Mouse (Mus musculus): ENCODE measurements around the gene Eif3c.

Gene Eif3c

DNA sequence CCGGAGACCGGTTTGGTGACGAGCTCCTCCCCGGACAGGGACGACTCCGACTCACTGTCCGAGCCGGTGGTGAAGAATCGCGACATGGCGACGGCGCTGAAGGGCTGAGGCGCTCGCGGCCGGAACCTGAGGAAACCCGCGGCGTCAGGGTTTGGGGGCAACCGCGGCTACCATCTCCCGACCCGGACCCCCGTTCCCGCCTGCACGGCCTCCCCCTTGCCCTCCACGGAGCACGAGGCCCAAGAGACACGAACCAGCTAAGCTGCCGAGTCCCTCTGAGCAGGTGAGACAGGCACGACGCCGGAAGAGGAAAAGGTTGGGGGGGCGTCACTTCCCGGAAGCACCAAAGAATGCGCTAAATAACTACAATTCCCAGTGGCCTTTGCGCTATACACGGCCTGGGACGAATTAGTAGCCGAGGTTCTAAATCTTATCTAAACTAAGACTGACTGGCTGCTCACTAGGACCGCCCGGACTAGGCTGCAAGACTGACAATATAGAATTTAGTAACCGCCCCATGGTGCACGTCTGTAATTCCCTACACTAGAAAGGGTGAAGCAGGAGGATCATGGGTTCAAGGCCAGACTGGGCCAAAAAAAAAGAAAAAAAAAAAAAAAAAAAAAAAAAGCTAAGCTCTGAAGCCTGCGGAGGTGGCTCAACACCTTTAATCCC is at the start of gene Eif3c:
Gene Eif3c, minus strand, starts transcription at position 318 of the 672 bp plus-strand sequence.
- peak; percentile 99 for DNase-seq

DNA sequence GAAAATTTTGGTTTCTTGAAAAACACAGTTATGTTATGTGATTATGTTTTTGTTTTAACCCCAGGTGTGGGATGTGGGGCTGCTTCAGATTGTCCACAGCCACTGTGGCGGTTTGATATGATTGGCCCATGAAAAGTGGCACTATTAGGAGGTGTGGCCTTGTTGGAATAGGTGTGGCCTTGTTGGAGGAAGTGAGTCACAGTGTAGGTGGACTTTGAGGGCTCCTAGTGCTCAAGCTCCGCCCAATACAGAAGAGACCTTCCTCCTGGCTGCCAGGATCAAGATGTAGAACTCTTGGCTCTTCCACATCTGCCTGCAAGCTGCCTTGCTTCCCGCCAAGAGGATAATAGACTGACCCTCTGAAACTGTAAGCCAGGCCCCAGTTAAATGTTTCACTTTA is 46.5 kb upstream of the Eif3c start:
- no peak for DNase-seq

DNA sequence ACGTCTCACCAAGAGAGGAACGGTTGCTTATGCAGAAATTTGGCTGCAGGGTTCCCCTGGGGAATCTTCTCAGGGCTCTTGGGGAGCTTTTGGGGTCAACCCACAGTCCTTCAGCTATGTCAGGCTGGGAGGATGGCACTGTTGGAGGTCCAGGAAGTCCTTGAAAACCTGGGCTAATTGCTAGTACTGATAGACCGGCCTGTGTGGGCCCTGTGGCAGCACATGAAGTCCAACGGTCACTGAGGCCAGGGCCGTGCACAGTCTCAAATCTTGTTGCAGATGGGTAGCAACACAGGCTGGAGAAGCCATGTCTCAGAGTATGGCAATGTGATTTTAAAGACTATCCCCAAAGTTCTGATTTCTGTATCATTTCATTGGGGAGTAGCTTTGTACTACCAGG is 41.6 kb upstream of the Eif3c start:
- DNase-seq, result peak; percentile 85

DNA sequence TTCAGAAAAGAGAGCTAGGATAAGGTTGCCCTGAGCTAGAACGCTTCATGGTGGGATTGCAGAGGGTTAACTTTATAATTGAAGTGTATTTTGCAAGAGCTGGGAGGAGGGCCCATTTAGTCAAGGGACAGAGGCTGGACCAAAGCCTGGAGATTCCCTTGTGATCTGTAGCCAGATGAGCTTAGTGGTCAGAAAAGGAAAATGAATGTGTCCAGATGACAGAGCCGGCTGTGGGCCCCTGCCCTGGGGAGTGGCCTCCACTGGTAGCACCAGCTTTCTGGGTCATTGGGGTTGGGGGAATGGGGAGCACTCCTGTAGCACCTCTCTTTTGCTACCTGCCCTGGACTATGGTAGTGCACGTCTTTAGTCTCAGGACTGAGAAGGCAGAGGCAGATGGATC is 40.9 kb upstream of the Eif3c start:
- peak; percentile 96 for DNase-seq

DNA sequence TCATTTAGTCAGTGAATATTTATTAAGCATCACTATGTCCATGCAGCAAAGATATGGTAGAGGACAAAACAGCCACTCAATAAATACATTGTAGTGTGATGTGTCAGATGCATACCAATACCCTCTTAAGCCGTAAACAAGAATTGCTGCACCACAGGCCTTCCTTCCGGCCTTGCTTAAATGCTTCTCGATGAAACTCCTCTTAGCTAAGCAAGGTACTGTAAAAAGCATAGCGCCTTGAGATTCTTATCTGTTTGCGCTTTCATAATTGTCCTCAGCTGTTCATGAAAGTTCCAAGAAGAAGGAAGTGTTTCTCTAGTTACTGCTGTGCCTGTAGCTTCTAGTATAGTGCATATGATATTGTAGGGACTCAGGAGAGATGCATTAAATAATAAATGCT is 40.4 kb upstream of the Eif3c start:
- no peak for DNase-seq

DNA sequence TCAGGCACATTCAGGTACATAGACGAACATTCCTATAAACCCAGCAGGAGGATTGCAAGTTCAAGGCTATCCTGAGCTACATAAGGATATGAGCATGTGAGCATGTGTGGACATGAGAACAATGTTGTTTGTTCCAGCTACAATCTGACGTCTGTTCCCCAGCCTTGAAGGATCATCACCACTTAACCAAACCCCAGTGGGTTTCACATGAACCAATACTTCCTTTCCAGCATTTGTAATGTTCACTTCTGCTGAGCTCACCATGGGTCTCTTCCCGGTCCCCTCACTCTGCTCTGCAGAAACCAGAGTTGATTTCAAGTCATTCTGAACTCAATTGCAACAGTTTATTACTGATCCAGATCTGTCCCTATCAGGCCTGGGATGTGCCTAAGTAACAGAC is 36.4 kb upstream of the Eif3c start:
- no peak for DNase-seq

DNA sequence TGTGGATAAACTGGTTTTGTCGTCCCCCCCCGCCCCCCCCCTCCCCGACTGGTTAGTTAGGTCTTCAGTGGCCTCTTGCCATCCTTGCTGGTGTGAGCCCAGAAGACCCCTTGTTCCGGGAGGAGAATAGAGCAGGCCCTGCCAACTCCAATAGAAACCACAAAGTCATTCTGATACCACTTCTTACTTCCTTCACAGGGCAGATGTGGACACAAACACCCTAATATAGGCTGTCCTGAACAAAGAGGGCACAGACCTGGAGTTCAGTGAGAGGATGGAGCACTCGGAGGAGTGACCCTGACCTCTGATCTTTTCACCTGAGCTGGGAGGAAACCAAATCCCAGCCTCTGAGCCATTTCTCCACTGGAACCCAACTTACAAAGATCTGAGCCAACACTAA is 35.7 kb upstream of the Eif3c start:
- no peak for DNase-seq

DNA sequence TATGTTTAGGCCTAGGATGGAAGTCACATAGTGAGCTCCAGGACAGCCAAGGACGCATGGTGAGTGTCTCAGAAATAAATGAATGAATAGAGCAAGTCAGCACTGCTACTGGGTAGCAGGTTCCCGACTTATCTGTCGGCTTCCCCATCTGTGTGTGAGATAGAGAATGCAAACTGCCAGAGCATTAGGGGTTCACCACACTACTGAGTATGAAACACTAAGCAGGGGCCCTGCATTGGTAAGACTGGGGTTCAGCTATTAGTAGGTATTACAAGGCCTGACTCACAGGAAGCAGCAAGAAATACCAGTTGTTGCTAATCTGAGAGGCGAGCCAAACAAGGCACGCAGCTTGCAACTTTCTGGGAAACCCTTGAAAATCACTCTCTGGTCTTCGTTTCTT is 32.7 kb upstream of the Eif3c start:
- no peak for DNase-seq

DNA sequence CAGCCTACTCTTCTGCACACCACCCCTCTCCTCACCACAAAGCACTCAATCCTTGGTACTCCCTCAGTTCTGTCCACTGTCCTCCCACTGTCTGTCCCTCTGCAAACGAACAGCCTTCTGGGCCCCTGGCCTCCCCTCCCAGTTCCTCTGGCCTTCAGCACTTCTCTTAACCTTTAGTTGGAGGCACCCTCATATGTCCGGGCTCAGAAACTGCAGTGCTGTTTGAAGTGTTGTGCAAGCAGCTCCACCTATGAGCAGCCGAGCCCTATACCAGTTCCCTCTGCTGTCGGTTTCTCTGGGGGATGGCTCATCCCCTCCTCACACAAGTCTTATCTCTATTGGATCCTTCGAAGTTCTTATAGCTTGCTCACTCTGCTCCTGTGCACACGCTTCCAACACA is 30.2 kb upstream of the Eif3c start:
- DNase-seq, result no peak

DNA sequence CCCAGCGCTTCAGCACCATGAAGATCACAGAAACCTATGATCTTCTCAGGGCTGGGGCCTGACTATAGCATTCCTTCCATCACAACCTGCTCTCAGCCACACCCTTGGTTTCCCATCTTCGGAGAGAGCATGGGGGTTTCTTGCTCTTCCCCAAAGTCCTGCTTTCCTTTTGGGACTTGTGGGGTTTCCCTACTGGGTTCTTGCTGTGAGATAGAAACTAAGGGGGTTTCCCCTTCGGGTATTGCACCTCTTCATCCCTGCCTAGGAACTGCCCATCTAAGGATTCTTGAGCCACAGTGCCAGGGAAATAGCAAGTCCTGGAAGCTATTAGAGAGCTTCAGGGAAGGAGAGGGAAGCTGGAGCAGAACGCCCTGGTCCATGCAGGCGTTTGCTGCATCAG is 29.7 kb upstream of the Eif3c start:
- no peak for DNase-seq

DNA sequence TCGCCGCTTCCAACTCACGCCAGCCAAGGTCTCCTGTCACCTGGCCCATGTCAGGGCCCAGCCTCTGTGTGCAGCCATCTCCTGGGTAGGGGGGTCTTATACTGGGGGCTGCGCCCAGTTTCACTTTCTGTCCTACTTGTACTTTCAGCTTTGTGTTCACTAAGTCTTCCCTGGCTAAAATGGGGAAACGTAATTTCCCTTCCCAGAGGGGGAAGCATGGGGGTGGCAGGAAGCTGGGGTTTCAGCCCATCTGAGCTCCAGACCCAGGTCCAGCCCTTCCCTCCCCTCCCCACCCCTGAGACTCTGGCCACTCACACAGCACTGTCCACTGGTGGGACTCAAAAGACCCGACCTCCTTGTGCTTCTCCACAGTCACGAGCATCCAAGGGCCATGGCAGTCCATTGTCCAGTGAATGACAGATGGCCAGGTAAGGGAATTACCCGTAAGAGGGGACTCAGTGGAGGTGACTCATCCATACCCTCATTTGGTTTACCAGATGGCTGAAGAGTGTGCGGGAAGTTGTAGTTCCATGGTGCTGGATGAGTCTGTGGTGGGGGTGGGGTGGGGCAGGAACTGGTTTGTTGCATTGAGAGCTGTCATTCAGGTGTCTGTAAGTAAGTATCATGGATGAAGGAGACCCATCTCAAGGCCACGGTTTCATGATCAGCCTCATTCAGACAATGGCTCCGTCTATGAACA is 28.8 kb upstream of the Eif3c start, which contains the start of gene Il27:
Gene Il27, minus strand, starts transcription at position 80 of the 700 bp plus-strand sequence.
- no peak for DNase-seq

DNA sequence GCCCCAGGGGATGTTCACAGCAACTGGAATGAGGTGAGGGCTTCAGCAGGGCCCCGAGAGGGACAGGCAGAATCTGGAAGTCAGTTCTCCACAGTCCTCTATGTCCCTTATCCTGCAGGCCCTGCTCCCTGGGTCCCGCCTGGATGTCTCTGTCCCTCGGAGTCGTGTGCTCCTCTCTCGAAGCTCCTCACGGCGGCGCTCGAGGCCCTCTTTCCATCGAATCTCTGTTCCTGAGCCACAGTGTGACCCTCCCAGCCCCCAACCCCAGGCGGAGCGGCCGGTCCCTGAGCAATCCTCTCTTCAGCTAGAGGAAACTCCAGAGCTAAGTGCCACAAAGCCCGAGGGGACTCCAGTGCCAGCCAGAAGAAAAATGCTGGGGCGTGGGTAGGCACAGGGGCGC is 21.6 kb upstream of the Eif3c start:
- DNase-seq, result peak; percentile 94

DNA sequence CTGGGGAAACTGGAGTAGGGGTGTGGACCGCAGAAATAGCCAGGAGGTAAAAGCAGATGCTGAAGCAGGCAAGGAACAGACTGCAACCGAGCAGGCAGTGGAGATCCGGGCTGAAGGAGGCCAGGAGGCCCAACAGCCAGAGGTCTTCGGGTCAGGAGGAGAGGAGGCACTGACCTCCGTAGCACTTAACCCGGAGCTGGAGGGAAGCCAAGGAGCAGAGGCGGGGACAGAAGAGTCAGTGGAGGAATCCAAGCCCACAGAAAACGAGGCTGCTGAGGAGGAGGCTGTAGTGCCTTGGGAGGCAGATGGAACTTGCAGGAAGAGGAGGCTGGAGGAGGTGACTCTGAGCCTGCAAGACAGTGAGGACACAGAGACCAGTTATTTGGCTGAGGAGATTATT is 20.6 kb upstream of the Eif3c start:
- DNase-seq, result peak; percentile 96

DNA sequence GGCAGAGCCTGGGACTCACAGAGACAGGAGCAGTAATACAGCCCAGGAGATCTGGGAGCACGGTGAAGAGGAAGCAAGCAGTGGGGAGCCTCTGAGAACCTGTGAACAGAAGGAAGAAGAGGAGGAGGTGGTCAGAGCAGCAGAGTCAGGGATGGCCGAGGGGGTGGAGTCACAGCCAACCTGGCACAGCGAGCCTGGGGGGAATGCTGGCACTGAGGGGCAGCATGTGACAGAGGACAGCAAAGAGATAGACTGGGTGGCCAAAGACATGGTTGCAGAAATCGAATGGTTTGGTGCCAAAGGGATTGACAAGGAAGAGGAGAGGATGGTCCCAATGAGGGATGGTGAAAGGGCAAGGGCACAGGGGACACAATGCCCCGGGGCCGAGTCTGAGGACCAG is 19.5 kb upstream of the Eif3c start, which contains the start of gene Cln3:
Gene Cln3, minus strand, starts transcription at position 101 of the 400 bp plus-strand sequence.
- DNase-seq, result no peak

DNA sequence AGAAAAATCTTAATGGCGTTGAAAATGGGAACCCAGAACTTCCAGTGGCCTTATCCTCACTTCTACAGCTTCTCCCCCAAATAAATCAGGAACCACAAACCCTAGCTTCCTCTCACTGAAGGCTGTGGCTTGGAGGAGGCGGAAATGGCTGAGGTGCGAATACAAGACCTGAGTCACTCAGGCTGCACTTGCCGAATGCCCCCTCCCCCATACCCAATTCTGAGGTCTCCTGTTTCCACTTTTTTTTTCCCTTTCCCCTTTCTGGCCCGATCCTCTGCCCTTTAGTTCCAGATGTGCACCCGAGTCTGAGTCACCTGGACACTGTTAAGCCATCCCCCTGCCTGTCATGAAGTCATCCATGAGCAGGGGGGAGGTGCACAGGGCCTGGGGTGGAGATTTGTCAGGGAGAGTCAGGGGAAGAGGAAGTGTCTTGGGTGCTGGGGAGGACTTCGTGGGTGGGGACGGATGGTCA is 18.3 kb upstream of the Eif3c start, which contains the start of gene Apobr:
Gene Apobr, plus strand, starts transcription at position 437 of the 472 bp plus-strand sequence.
- DNase-seq, result peak; percentile 97

DNA sequence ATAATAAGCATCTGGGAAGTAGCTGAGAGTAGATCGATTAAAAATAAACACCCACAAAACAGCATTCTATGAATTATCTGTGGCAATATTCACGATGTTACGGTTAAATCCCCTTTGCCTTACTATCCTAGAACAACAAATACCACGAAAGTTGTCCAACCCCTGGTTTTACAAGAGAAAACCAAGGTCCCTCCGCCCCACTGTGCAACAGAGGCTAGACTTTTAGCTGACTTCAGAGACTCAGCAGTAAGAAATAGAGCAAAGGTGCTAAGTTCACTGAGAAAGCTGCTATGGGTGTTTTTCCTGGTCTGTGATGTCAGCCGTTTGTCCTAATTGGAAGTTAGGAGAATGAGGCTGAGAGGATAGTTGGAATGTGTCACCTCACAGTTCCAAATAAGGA is 17.6 kb upstream of the Eif3c start:
- no peak for DNase-seq

DNA sequence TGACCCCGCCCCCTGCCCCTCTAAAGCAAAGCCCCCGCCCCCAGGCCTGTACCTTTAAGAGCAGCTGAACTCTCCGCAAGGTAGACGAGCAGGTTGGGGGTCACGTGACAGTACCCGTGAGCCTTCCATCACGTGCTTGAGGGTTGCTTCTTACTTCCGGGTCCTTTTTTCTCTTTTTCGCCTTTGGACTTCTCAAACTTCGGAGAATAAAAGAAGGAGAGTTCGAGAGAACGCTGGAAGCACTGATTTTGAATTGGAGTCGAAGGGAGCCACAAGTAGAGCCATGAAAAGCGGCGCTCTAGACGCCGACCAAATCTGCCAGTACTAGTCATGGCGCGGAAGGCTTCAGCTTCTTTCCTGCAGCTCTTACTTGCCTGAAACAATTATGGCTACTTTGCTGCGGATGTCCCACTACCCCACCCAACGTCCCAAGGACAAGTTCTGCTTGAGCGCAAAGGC is 17.1 kb upstream of the Eif3c start:
- DNase-seq, result peak; percentile 99

DNA sequence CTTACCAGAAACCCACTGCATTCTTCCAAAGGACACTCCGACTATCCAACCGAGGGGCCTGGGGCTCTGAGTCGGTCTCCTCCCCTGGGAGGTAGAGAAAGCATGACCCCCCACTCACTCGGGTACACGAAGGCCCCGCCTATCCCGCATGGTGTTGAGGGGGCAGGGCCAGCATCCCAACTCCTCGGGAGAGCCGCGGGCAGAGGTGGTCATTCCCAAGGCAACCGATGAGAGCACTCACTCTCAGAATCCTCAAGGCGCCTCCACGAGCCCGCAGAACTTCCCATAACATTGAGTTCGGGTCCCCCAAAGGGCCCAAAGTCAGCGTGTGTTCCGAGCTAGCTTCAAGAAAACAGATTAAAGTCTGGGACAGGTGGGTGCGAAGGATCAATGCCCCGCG is 16.5 kb upstream of the Eif3c start:
- peak; percentile 96 for DNase-seq

DNA sequence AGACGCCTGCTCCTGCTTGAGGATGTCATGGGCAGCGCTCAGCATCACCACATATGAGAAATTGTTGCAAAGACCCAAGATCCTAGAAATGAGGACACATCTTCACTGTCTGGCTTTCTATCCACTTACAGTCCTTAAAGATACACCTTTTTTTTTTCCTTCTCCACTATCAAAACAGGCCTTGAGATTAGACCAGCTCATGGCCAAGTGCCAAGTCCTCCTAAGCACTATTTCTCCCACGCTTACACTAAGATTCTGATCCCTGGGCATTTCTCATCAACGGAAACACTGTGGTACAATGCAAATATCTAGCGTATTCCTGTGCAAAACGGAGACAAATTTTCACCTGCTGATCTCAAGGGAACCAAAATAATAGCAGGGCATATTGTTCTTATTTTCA is 15.4 kb upstream of the Eif3c start:
- DNase-seq, result no peak

DNA sequence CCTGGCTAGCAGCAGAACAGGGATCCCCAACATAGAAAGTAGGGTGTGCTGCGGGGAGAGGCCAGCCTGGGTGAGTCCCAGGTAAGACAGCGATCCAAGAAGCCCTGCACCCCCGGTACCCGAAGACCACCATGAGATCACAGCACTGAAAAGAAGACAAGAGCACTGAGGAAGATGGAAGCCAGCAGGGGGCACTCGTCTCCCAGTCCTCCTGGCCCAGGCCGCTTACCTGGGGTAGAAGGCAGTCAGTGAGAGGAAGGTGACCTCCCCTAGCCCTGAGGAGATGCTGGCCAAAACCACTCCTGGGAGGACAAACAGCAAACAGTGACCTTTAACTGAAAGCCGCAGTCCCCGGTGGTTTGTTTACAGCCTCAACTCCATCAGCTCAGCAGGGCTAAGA is 13.0 kb upstream of the Eif3c start:
- no peak for DNase-seq

DNA sequence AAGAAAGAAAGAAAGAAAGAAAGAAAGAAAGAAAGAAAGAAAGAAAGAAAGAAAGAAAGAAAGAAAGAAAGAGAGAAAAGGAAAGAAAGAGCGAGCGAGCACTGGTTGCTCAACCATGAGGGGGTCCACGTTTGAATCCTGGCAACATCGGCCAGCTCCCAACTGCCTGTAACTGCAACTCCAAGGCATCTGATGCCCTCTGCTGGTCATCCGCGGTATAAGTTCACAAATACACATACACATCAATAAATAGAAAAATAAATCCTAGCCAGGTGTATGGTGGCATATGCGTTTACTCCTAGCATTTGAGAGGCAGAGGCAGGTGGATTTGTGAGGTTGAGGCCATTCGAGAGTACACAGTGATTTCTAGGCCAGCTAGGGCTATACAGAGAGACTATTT is 10.7 kb upstream of the Eif3c start:
- no peak for DNase-seq

DNA sequence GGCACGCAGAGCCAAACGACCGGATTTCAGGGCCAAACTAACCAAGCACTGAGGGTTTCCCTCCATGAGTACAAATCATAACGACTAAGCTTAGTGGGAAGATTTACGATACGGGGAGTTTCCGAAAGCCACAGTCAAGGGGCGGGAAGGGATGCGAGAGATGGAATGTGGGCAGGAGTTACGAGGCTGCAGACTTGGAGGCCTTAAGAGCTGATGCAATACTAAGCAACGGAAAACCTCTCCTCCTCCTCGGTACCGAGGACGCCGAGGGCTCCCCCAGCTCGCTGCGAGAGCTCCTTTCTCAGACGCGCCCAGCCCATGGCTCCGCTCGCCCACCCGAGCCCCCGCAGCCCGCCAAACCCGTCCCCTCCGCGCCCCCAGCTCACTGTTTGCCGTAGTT is 518 bp downstream of the Eif3c start:
- DNase-seq, result no peak

DNA sequence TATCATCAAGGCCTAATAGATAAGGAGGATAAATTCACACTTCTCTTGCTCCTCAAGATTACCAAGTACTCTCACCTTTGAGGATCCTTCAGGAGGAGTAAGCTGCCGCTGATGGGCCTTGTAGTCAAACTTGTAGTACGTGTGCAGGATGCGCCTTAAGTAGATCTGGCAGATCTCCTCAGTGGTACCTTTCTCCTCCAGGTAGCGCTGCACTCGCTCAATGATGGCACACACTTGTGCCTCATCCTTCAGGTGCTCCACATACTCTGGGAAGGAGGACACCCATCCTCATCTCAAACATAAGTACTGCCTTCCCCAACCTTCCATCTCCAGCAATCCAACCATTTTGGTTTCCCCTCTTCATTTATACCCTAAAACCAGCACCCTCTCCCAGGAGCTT is 9.6 kb downstream of the Eif3c start:
- DNase-seq, result peak; percentile 78

DNA sequence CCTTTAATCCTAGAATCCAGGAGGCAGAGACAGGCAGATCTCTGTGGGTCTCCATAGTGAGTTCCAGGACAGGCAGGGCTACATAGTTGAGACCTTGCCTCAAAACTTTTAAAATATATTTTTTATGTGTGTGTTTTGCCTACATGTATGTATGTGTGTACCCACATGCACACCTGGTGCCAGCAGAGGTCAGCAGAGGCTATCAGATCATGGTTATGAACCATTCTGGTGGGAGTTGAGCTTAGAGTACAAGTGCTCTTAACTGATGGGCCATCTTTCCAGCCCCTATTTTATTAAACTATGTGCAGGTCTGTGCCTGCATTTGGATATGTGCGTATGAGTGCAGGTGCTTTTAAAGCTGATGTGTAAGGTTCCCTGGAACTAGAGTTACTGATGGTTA is 11.4 kb downstream of the Eif3c start:
- DNase-seq, result no peak

Measured in heart, adult 11 months (tissue).